In the genomic region with DNA sequence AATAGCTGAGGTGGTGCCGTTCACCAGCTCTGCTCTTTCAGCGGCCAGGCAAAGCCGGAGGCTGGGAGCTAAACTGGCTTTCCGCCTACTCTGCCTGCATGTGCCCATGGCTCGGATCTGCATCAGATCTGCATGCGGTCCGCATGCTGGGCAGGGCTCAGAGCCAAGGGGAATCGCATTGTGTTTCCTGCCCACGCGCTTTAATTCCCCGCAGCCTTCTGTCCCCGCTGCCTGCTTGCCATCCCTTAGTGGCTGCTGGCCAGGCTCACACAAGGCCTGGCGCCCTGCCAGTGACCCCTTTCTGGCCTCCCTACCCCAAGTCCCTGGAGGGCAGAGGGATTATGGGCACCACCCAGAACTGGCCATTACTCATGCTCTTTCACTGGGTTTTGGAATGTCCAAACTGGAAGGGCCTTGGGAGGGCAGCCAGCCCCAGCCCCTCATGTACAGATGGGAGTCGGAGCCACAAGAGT, we compare ENCODE assay signal across 9 mouse cellular contexts. TPM values are rescaled to one million over a fixed set of nuclear protein-coding genes. Genes with fewer than 3 reads are reported as not detected.
A peak's percentile ranks its signal among the peaks of the same experiment; 100 is the strongest.
DNase-seq lines count a peak whose midpoint lies in the region; ATAC-seq lines count a peak whose summit lies in the region.
"Had no signal": no experiment of that assay in that cellular context is flagged by ENCODE, and none has a peak within 500 bp of the region (broad histone marks: within the 10 kb centered on the region; RNA-seq: fewer than 3 reads in every experiment).

No protein-coding gene starts in this region.

- H3K27ac ChIP-seq in neural tube, embryonic 13.5 days (replicated peaks): peak overlapping the region; percentile 59
- H3K27ac ChIP-seq: liver, embryonic 14.5 days had no signal

- 42% methylated on average over 14 of the region's 14 CpGs for WGBS in neural tube, embryonic 13.5 days

- no peaks in the 10 kb centered on the region for H3K27me3 ChIP-seq in neural tube, embryonic 13.5 days

- ATAC-seq in neural tube, embryonic 13.5 days (ENCODE audit: low read depth): peak; percentile 81

- no peak overlapping the region for H3K4me3 ChIP-seq in neural tube, embryonic 13.5 days

- DNase-seq in Muller cell, postnatal 12 days (ENCODE audit: inconsistent ontology term): peak; percentile 100
- DNase-seq in adrenal gland, postnatal 4 days (ENCODE audit: low spot score in 2 of 2): peak; percentile 67 to 71
- DNase-seq in frontal cortex, postnatal 14 days (ENCODE audit: low spot score in 2 of 2): peak; percentile 70 to 80
- peak; percentile 77 for DNase-seq in heart, postnatal 4 days
- peak; percentile 73 to 75 for DNase-seq in layer of hippocampus, postnatal 25 days (ENCODE audit: extremely low spot score in 1 of 2, low spot score in 1 of 2)
- no peak for DNase-seq in thymus, postnatal 4 days
- no peak for DNase-seq in spleen, postnatal 4 days (ENCODE audit: low spot score in 2 of 2)

- peaks cover 44% of the 10 kb centered on the region for H3K36me3 ChIP-seq in neural tube, embryonic 13.5 days

- no peak overlapping the region for H3K9ac ChIP-seq in neural tube, embryonic 13.5 days
- H3K9ac ChIP-seq: liver, embryonic 14.5 days had no signal

- H3K9me3 ChIP-seq in neural tube, embryonic 13.5 days: no peaks in the 10 kb centered on the region

- no peak overlapping the region for H3K4me2 ChIP-seq in neural tube, embryonic 13.5 days

- peaks cover 45% of the 10 kb centered on the region for H3K4me1 ChIP-seq in neural tube, embryonic 13.5 days (replicated peaks)

RNA-seq across cellular contexts. Expression of gene H1f0, which starts 39.7 kb away (rescaled TPM):
- 100 to 1,000 TPM; 361 to 374 TPM for total RNA-seq in adrenal gland, postnatal 4 days (2021)
- 100 to 1,000 TPM; 262 to 304 TPM for total RNA-seq in heart, postnatal 4 days (2021)
- total RNA-seq in layer of hippocampus, postnatal 25 days (2021): 100 to 1,000 TPM; 101 to 108 TPM
- 275 and 287 TPM in 2 replicates for polyA plus RNA-seq in neural tube, embryonic 13.5 days (2015; fragmentation: Nextera tagmentation; extraction: Ambion mirVana)

RNA-seq across cellular contexts. Expression of gene Triobp, which starts 41.0 kb away (rescaled TPM):
- 100 to 1,000 TPM in 1 of 2 experiments, 10 to 100 TPM in 1; 96.9 to 112 TPM for total RNA-seq in adrenal gland, postnatal 4 days (2021)
- 10 to 100 TPM; 59.0 to 68.2 TPM for total RNA-seq in heart, postnatal 4 days (2021)
- 10 to 100 TPM; 14.0 to 16.0 TPM for total RNA-seq in layer of hippocampus, postnatal 25 days (2021)
- 33.4 and 40.1 TPM in 2 replicates for polyA plus RNA-seq in neural tube, embryonic 13.5 days (2015; fragmentation: Nextera tagmentation; extraction: Ambion mirVana)

RNA-seq across cellular contexts. Expression of gene Galr3, which starts 53.1 kb away (rescaled TPM):
- 1 to 10 TPM in 1 of 2 experiments, under 1 TPM in 1; 0.65 to 1.1 TPM for total RNA-seq in adrenal gland, postnatal 4 days (2021)
- total RNA-seq in heart, postnatal 4 days (2021): not detected
- total RNA-seq in layer of hippocampus, postnatal 25 days (2021): not detected
- not detected in 2 replicates for polyA plus RNA-seq in neural tube, embryonic 13.5 days (2015; fragmentation: Nextera tagmentation; extraction: Ambion mirVana)

RNA-seq across cellular contexts. Expression of gene Nol12, which starts 53.8 kb away (rescaled TPM):
- 10 to 100 TPM; 40.0 to 47.3 TPM for total RNA-seq in adrenal gland, postnatal 4 days (2021)
- 10 to 100 TPM; 20.2 to 22.6 TPM for total RNA-seq in heart, postnatal 4 days (2021)
- 10 to 100 TPM; 37.4 to 37.6 TPM for total RNA-seq in layer of hippocampus, postnatal 25 days (2021)
- polyA plus RNA-seq in neural tube, embryonic 13.5 days (2015; fragmentation: Nextera tagmentation; extraction: Ambion mirVana): 57.1 and 60.8 TPM in 2 replicates

Comparison
In these comparisons a context has a peak if more than half of its experiments do, and no peak if none do; other contexts are left out.
1. DNase-seq: peak in Muller cell, postnatal 12 days (single experiment), adrenal gland, postnatal 4 days (2 of 2), frontal cortex, postnatal 14 days (2 of 2), heart, postnatal 4 days (single experiment) and layer of hippocampus, postnatal 25 days (2 of 2); none in thymus, postnatal 4 days (single experiment) and spleen, postnatal 4 days (0 of 2).